19 mouse cellular contexts compared by ENCODE assay signal in genomic region chr3:102128242-102128641, GRCm38 (mm10). TPM values are rescaled to one million over a fixed set of nuclear protein-coding genes. Genes with fewer than 3 reads are reported as not detected.
"Had no signal": no experiment of that assay in that cellular context is flagged by ENCODE, and none has a peak within 500 bp of the region (broad histone marks: within the 10 kb centered on the region; RNA-seq: fewer than 3 reads in every experiment).

No protein-coding gene starts in this region.

- H3K4me3 ChIP-seq: lung, embryonic 15.5 days; megakaryocyte, embryonic 14.5 days; midbrain, embryonic 13.5 days; midbrain, embryonic 15.5 days; neural tube, embryonic 12.5 days had no signal

- DNase-seq: lung, adult 2 months; lung, postnatal 14 days; lung, postnatal 36 days; right cerebral cortex, postnatal 14 days; thymus, adult 18-20 months; thymus, postnatal 25 days; thymus, postnatal 4 days had no signal

- H3K36me3 ChIP-seq: lung, embryonic 15.5 days; midbrain, embryonic 13.5 days; midbrain, embryonic 15.5 days; neural tube, embryonic 12.5 days had no signal

- H3K27ac ChIP-seq: lung, embryonic 15.5 days; macrophage; midbrain, embryonic 13.5 days; midbrain, embryonic 15.5 days; neural tube, embryonic 12.5 days had no signal

- H3K4me1 ChIP-seq: megakaryocyte, embryonic 14.5 days; midbrain, embryonic 15.5 days had no signal

- ATAC-seq: lung, postnatal 0 days; midbrain, embryonic 13.5 days; midbrain, embryonic 15.5 days had no signal

- H3K27me3 ChIP-seq: lung, embryonic 15.5 days; megakaryocyte, embryonic 14.5 days; midbrain, embryonic 13.5 days; midbrain, embryonic 15.5 days; neural tube, embryonic 12.5 days had no signal

- H3K4me2 ChIP-seq: lung, embryonic 15.5 days; midbrain, embryonic 11.5 days; midbrain, embryonic 13.5 days; midbrain, embryonic 15.5 days; neural tube, embryonic 12.5 days had no signal

- H3K9ac ChIP-seq: lung, embryonic 15.5 days; midbrain, embryonic 13.5 days; midbrain, embryonic 15.5 days; neural tube, embryonic 12.5 days had no signal

- H3K9me3 ChIP-seq: lung, embryonic 15.5 days; megakaryocyte, embryonic 14.5 days; midbrain, embryonic 13.5 days; midbrain, embryonic 15.5 days; neural tube, embryonic 12.5 days had no signal

RNA-seq across cellular contexts. Expression of gene Casq2, which starts 42.0 kb away (rescaled TPM):
- total RNA-seq: megakaryocyte progenitor cell, adult 5-6 weeks; monocyte, adult 5-6 weeks; neutrophil, adult 5-6 weeks had no signal
- polyA plus RNA-seq: liver, adult 2 months; macrophage; midbrain, embryonic 11.5 days had no signal
